Mouse (Mus musculus): ENCODE data around the gene Nrn1l. TPM values are rescaled to one million over a fixed set of nuclear protein-coding genes. Genes with fewer than 3 reads are reported as not detected.

The Nrn1l gene
- total RNA-seq, 2 experiments from 2014 or later: 0.54 TPM; not detected in 1

DNA sequence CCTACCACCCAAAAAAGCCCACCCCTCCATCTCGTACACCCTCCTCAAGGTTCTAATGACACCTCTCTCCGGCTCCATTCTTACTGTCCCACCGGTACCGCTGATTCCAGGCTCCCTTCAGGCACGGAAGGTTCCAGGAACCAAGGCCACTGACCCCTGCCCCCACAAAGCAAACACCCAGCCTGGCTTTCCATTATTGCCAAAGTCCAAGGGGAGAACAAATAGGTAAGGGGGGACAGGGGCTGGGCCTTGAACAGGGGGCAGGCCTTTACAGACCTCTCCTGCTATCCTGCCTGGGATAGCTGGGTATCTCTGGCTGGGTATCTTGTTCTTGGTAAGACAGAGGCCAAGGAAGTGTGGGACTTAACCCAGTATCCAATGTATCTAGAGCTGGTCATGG lies 49.2 kb downstream of the Nrn1l start:
- no peak for DNase-seq
- intact Hi-C loops (cut with DNase I): no loop called here

GRCm38 (mm10) chr8:105943321-105943739 lies 50.0 kb downstream of the Nrn1l start, which contains the start of gene Lcat:
Gene Lcat, minus strand, starts transcription at chr8:105943382.
- DNase-seq: no peak
- intact Hi-C loops (cut with DNase I): no loop called here

Other genes starting within 250 kb of the Nrn1l start
- gene Carmil2, start 207.3 kb upstream of the Nrn1l start, total RNA-seq (2021): 1 to 10 TPM in 1 of 2 experiments, under 1 TPM in 1; 0.69 to 5.7 TPM
- 10 to 100 TPM; 13.8 to 16.9 TPM for gene Acd, start 192.5 kb upstream of the Nrn1l start, total RNA-seq (2021)
- gene Pard6a, start 192.4 kb upstream of the Nrn1l start, total RNA-seq (2021): 1 to 10 TPM; 7.8 to 9.1 TPM
- not detected for gene 4933405L10Rik, start 185.9 kb upstream of the Nrn1l start, total RNA-seq (2021)
- 1 to 10 TPM; 2.4 to 2.5 TPM for gene Enkd1, start 185.4 kb upstream of the Nrn1l start, total RNA-seq (2021)
- 1 to 10 TPM; 3.6 to 3.7 TPM for gene Gfod2, start 134.9 kb upstream of the Nrn1l start, total RNA-seq (2021)
- 10 to 100 TPM; 23.1 to 24.7 TPM for gene Ranbp10, start 66.2 kb upstream of the Nrn1l start, total RNA-seq (2021)
- under 1 TPM in 1 of 2 experiments, not detected in 1; 0.38 TPM for gene Tsnaxip1, start 65.8 kb upstream of the Nrn1l start, total RNA-seq (2021)
- 1 to 10 TPM; 3.2 to 4.2 TPM for gene Cenpt, start 40.3 kb upstream of the Nrn1l start, total RNA-seq (2021)
- 10 to 100 TPM; 27.5 to 29.1 TPM for gene Thap11, start 38.4 kb upstream of the Nrn1l start, total RNA-seq (2021)
- 10 to 100 TPM; 27.2 to 34.3 TPM for gene Nutf2, start 33.0 kb upstream of the Nrn1l start, total RNA-seq (2021)
- 10 to 100 TPM; 26.8 to 28.4 TPM for gene Edc4, start 12.7 kb upstream of the Nrn1l start, total RNA-seq (2021)
- 10 to 100 TPM; 16.9 to 17.6 TPM for gene Pskh1, start 6.9 kb downstream of the Nrn1l start, total RNA-seq (2021)
- under 1 TPM; 0.46 to 0.55 TPM for gene Ctrl, start 40.3 kb downstream of the Nrn1l start, total RNA-seq (2021)
- 10 to 100 TPM; 57.6 to 66.5 TPM for gene Psmb10, start 44.9 kb downstream of the Nrn1l start, total RNA-seq (2021)
- gene Lcat, start 49.8 kb downstream of the Nrn1l start, total RNA-seq (2021): 1 to 10 TPM; 1.0 to 1.3 TPM
- 10 to 100 TPM; 50.8 to 52.0 TPM for gene Slc12a4, start 72.5 kb downstream of the Nrn1l start, total RNA-seq (2021)
- not detected for gene Dpep3, start 85.9 kb downstream of the Nrn1l start, total RNA-seq (2021)
- 1 to 10 TPM; 7.4 to 7.8 TPM for gene Dus2, start 97.8 kb downstream of the Nrn1l start, total RNA-seq (2021)
- gene Dpep2nb, start 112.4 kb downstream of the Nrn1l start, total RNA-seq (2021): not detected
- gene Ddx28, start 118.3 kb downstream of the Nrn1l start, total RNA-seq (2021): 1 to 10 TPM; 9.5 to 9.9 TPM
- 10 to 100 TPM; 22.0 to 29.4 TPM for gene Nfatc3, start 165.3 kb downstream of the Nrn1l start, total RNA-seq (2021)
- 1 to 10 TPM in 1 of 2 experiments, under 1 TPM in 1; 0.45 to 1.0 TPM for gene Esrp2, start 243.4 kb downstream of the Nrn1l start, total RNA-seq (2021)